Mouse (Mus musculus) liver, embryonic 13.5 days (tissue): ENCODE measurements at regions not wholly inside any gene's neighbourhood (a gene's known extent, or its start where the extent isn't known, plus 50 kb on each side); places are given as distances from the start of the nearest gene placed in this dataset.
"Not testable (repeated sequence)": the region's sequence is repeated elsewhere in the genome, so short reads cannot be mapped to it uniquely, and the experiment has no call there.

Source experiments
- ATAC-seq: fragments of 200-750 bp; cut with Nextera tagmentation; 2 replicates; pipeline ENCODE4 v1.8.0; 2017; ENCODE audit warnings: low read depth, mild to moderate bottlenecking, moderate number of reproducible peaks, moderate library complexity
- DNase-seq: peaks from one replicate; pipeline ENCODE4 v3.0.0; 2022
- H3K27ac ChIP-seq: fragments of 300-500 bp; sonication (generic); 2 replicates; pipeline ENCODE4 v1.5.1; 2015; ENCODE audit warnings: moderate library complexity, mild to moderate bottlenecking, inconsistent platforms
- H3K27me3 ChIP-seq: fragments of 300-500 bp; sonication (generic); 2 replicates; pipeline ENCODE4 v1.6.1; 2015; ENCODE audit warnings: mild to moderate bottlenecking, inconsistent platforms
- H3K36me3 ChIP-seq: fragments of 300-500 bp; sonication (generic); 2 replicates; pipeline ENCODE4 v1.6.1; 2015; ENCODE audit warnings: mild to moderate bottlenecking, inconsistent platforms
- H3K4me1 ChIP-seq: fragments of 300-500 bp; sonication (generic); replicated peaks from 2 replicates; pipeline ENCODE4 v1.6.1; 2015; ENCODE audit warnings: inconsistent platforms
- H3K4me2 ChIP-seq: fragments of 300-500 bp; sonication (generic); 2 replicates; pipeline ENCODE4 v1.6.1; 2015; ENCODE audit warnings: inconsistent platforms, mild to moderate bottlenecking, moderate library complexity
- H3K4me3 ChIP-seq: fragments of 300-500 bp; sonication (generic); replicated peaks from 2 replicates; pipeline ENCODE4 v1.5.1; 2015; ENCODE audit warnings: mild to moderate bottlenecking, inconsistent platforms
- H3K9ac ChIP-seq: fragments of 300-500 bp; sonication (generic); 2 replicates; pipeline ENCODE4 v1.6.1; 2015; ENCODE audit warnings: mild to moderate bottlenecking, inconsistent platforms
- H3K9me3 ChIP-seq: fragments of 300-500 bp; sonication (generic); replicated peaks from 2 replicates; pipeline ENCODE4 v1.6.1; 2016; ENCODE audit warnings: inconsistent platforms
- WGBS: fragments of 180-500 bp; shearing (Covaris S2); methylation state at CpG from one replicate; pipeline ENCODE4 v1.1.7; 2015; ENCODE audit not compliant: insufficient replicate concordance; 5-methylcytosine and 5-hydroxymethylcytosine counted together

DNA sequence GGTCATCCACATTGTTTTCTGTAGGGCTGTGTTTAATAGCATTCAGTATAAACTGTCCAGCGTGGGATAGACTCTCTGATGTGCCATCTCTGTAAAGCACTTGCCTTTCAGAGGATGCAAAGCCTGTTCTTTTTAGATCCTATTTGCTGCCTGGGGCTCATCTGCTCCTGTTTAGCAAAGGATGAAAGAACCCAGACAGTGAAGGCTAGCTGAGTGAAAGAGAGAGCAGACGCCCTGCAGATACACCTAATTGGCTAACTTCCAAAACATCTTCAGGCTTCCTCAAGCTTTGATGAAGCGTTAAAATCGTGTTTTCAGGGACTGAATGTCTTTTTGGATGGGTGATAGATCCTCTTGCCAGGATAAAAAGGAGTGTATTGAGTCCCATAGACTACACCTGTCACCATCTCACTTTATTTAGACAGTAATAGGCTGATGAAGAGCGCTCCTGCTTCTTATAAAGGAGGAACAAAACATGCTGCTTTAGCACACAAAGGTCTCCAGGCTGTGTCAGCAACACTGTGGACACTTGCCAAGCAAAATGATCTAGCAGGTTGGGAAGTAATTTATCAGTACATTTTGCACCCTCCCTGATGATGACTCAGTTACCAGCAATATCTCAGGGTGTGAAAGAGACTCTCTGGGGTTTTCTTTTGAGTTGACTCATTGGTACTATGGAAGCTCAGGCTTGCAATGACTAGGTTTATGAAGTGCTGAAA, 4717.3 kb downstream of the 9330182O14Rik start:
- H3K36me3 ChIP-seq, result no peaks in the 10 kb centered on the region
- DNase-seq, result no peak
- 51% methylated on average over 5 of the region's 5 CpGs for WGBS
- no peak overlapping the region for H3K4me3 ChIP-seq
- no peaks in the 10 kb centered on the region for H3K9me3 ChIP-seq
- H3K27me3 ChIP-seq, result no peaks in the 10 kb centered on the region
- H3K9ac ChIP-seq, result no peak overlapping the region
- H3K27ac ChIP-seq, result no peak overlapping the region
- H3K4me1 ChIP-seq, result no peaks in the 10 kb centered on the region
- no peak for ATAC-seq
- no peak overlapping the region for H3K4me2 ChIP-seq

DNA sequence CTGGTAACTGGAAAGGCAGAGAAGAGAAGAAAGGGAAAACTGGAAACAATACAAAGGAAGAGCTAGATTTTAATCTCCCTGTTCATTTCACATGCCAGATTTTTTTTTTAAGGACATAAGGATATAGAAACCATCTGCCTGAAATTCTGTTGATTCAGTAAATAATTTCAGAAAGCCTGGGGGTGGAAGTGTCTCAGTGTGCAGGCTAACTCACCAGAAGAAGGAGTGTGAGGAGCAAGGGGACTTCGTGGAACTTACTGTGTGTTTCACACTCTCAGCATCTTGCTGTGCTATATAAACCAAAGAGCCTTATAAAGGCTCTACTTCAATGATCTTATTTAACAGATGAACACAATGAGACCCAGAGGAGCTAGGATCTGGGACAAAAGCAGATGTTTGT, 4722.9 kb downstream of the 9330182O14Rik start:
- Histone ChIP-seq H3K9ac (no peak overlapping the region), H3K4me1 (no peaks in the 10 kb centered on the region), H3K27ac (no peak overlapping the region), H3K4me2 (no peak overlapping the region), H3K36me3 (no peaks in the 10 kb centered on the region), H3K4me3 (no peak overlapping the region), H3K9me3 (no peaks in the 10 kb centered on the region), H3K27me3 (no peaks in the 10 kb centered on the region)
- ATAC-seq, result no peak
- DNase-seq, result no peak
- 35% methylated on average over 1 of the region's 1 CpGs for whole genome bisulfite sequencing

DNA sequence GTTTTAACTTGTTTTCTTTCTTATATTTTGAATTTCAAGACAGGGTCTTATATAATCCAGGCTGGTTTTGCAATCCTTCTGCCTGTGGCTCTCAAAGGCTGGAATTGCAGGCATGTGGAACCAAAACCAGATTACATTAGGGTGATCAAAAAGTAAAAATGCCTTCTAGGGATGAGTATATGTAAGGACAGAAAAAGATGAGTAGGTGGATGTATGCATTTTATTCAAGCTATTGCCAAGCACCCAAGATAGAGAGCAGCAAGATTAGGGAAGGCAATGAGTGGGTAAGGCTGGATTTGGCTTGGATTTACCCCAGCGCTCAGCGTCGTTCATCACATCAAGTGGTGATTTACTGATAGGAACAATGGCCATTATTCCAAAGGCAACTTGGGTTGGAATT, 4725.2 kb downstream of the 9330182O14Rik start:
- no peaks in the 10 kb centered on the region for H3K4me1 ChIP-seq
- H3K27ac ChIP-seq, result no peak overlapping the region
- ATAC-seq (no peak), DNase-seq (no peak)
- H3K4me3 ChIP-seq, result no peak overlapping the region
- no peak overlapping the region for H3K4me2 ChIP-seq
- no peaks in the 10 kb centered on the region for H3K27me3 ChIP-seq
- WGBS, result 71% methylated on average over 3 of the region's 3 CpGs
- no peak overlapping the region for H3K9ac ChIP-seq
- no peaks in the 10 kb centered on the region for H3K36me3 ChIP-seq
- no peaks in the 10 kb centered on the region for H3K9me3 ChIP-seq

DNA sequence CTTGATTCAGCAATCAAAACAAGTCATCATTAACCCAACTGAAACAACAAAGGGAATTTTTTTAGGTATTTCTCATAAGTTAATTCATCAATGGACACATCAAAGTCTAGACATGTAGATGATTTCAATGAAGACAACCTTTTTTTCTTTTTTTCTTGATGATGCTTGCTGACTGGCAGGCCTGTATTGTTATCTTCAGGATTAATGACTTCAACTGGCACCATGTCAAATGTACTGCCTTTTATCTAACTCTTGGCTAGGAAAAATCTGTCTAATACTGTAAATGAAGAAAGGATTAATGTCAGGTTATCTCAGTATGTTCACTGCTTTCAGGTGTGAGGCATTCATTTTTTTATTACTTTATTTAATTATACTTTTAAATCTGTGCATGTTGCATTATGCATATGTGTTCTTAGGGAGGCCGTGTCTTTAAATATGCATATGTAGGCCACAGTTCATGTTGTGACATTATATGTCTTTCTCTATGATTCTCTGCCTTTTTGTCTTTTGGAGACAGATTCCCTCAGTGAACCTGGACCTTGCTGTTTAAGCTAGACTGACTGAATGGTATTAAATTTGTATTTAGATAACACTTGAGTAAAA, 4726.1 kb downstream of the 9330182O14Rik start:
- Histone ChIP-seq H3K36me3 (no peaks in the 10 kb centered on the region), H3K4me2 (no peak overlapping the region), H3K27me3 (no peaks in the 10 kb centered on the region), H3K4me3 (no peak overlapping the region), H3K9ac (no peak overlapping the region), H3K27ac (no peak overlapping the region), H3K4me1 (no peaks in the 10 kb centered on the region), H3K9me3 (no peaks in the 10 kb centered on the region)
- ATAC-seq (no peak), DNase-seq (no peak)
- 80% methylated on average over 1 of the region's 1 CpGs for WGBS

DNA sequence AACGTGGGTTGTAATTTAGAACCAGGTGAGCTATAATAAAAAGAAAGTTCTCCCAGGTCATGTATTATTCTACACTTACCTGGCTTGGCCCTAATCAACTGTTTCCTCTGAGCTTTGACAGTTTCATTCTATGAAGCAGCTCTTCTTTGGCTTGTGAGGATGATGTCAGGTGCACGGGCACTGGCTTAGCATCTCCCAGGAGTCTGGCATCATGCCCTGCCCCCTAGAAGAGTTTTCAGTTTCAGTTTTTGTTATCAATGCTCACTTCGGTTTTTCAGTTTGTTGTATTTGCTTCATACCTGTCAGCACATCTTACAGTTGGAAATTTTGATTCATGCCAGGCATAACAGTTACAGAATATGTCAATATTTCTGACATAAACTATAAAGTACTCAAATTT, 4734.4 kb downstream of the 9330182O14Rik start:
- WGBS, result 57% methylated on average over 3 of the region's 3 CpGs
- no peaks in the 10 kb centered on the region for H3K36me3 ChIP-seq
- no peak overlapping the region for H3K4me2 ChIP-seq
- H3K9ac ChIP-seq, result no peak overlapping the region
- H3K27me3 ChIP-seq, result no peaks in the 10 kb centered on the region
- DNase-seq, result no peak
- no peak for ATAC-seq
- no peaks in the 10 kb centered on the region for H3K9me3 ChIP-seq
- no peak overlapping the region for H3K27ac ChIP-seq
- no peaks in the 10 kb centered on the region for H3K4me1 ChIP-seq
- H3K4me3 ChIP-seq, result no peak overlapping the region

DNA sequence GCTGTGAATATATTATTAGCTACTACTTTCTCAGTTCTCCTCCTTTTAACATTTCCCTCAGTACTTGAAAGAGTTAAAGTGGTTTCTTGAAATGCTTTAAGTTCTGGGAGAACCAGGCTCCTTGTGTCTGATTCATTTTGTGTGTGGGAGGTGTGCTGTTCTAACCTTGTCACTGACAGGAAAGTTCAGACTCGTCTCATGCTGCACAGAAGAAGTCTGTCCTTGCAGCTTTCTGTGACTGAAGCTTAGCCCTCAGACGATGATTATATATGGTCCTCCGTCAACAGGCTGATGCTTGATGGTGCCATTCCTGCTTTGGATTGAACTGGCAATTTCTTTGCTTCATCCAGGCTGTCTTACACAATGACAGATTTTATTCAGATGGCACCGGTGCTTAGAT, 4734.9 kb downstream of the 9330182O14Rik start:
- no peaks in the 10 kb centered on the region for H3K9me3 ChIP-seq
- ATAC-seq (no peak), DNase-seq (no peak)
- no peaks in the 10 kb centered on the region for H3K4me1 ChIP-seq
- H3K9ac ChIP-seq, result no peak overlapping the region
- H3K4me2 ChIP-seq, result no peak overlapping the region
- H3K36me3 ChIP-seq, result no peaks in the 10 kb centered on the region
- 58% methylated on average over 4 of the region's 4 CpGs for WGBS
- H3K4me3 ChIP-seq, result no peak overlapping the region
- H3K27ac ChIP-seq, result no peak overlapping the region
- H3K27me3 ChIP-seq, result no peaks in the 10 kb centered on the region

DNA sequence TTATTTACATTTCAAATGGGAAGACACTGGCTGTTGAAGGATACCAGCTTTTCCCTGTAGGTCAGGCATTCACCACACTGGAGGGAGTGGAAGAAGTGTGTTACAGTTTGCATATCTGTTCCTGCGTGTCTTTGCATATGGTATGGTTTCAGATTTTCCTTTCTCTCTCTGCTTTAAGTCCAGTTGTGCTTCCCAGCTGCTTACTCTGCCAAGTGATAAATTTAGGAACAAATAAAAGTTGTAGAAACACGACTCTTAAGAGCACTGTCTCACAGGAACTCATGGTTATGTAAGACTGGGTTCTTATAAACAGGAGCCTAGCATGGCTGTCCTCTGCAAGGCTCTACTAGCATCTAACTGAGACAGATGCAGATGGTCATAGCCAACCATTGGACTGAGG, 4735.5 kb downstream of the 9330182O14Rik start:
- Histone ChIP-seq H3K4me3 (no peak overlapping the region), H3K4me2 (no peak overlapping the region), H3K36me3 (no peaks in the 10 kb centered on the region), H3K4me1 (no peaks in the 10 kb centered on the region), H3K27ac (no peak overlapping the region), H3K9me3 (no peaks in the 10 kb centered on the region), H3K9ac (no peak overlapping the region), H3K27me3 (no peaks in the 10 kb centered on the region)
- ATAC-seq (no peak), DNase-seq (no peak)
- WGBS, result 49% methylated on average over 2 of the region's 2 CpGs

DNA sequence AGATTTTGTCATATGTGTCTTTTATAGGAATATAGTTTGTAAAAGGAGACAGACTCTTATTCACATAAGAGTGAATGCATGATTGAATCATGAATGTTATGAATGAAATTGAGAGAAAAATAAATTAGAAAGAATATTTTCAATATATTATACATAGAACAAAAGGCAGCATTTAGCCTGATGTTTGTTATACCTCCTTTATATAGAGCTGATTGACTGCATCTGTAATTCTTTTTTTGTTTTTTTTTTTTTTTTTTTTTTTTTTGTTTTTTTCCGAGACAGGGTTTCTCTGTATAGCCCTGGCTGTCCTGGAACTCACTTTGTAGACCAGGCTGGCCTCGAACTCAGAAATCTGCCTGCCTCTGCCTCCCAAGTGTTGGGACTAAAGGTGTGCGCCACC, 4736.8 kb downstream of the 9330182O14Rik start:
- not testable (repeated sequence) for H3K27me3 ChIP-seq, H3K36me3 ChIP-seq, H3K4me3 ChIP-seq, H3K9ac ChIP-seq, H3K4me2 ChIP-seq, H3K27ac ChIP-seq, DNase-seq, H3K9me3 ChIP-seq, H3K4me1 ChIP-seq, ATAC-seq
- WGBS, result 41% methylated on average over 3 of the region's 3 CpGs

DNA sequence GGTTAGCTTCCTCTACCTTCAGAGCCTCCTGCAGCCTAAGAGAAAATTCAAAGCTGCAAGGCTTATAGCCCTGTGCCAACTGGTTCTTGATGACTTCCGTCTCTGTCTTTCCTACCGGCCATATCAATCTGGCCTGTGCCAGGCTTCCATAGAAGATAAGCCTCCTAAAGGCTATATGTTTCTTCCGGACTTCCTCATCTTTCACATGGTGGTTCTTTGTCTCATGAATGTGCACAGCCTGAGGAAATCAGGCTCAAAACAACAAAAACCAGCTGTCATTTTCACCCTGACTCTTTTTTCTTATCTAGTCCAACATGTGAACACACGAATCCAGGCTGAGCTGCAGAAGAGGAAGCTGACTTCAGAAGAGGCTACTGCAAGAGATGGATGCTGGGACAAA, 4748.1 kb downstream of the 9330182O14Rik start:
- H3K4me2 ChIP-seq, result no peak overlapping the region
- H3K9me3 ChIP-seq, result no peaks in the 10 kb centered on the region
- H3K4me3 ChIP-seq, result no peak overlapping the region
- ATAC-seq, result no peak
- H3K27ac ChIP-seq, result no peak overlapping the region
- H3K27me3 ChIP-seq, result no peaks in the 10 kb centered on the region
- DNase-seq, result no peak
- H3K4me1 ChIP-seq, result no peaks in the 10 kb centered on the region
- H3K36me3 ChIP-seq, result no peaks in the 10 kb centered on the region
- H3K9ac ChIP-seq, result no peak overlapping the region
- WGBS, result 20% methylated on average over 4 of the region's 4 CpGs

DNA sequence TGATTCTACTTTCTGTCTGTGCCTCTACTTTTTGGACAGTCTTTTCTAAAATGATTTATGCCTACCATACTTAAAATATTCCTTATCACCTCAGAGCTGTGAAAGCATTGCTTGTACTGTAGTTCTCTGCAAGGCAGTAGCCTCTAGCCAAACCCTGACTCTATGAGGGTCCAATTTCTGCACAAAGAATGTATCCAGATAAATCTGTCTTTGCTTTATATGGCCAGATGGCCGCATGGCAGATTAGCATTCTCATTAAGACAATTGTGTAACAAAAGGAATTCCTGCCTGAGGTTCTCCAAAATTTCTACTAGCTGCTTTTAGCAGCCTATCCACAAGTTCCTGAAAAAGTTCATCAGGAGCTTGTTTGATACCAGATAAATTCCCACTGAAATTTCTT, 4757.4 kb downstream of the 9330182O14Rik start:
- H3K4me1 ChIP-seq, result no peaks in the 10 kb centered on the region
- no peaks in the 10 kb centered on the region for H3K27me3 ChIP-seq

DNA sequence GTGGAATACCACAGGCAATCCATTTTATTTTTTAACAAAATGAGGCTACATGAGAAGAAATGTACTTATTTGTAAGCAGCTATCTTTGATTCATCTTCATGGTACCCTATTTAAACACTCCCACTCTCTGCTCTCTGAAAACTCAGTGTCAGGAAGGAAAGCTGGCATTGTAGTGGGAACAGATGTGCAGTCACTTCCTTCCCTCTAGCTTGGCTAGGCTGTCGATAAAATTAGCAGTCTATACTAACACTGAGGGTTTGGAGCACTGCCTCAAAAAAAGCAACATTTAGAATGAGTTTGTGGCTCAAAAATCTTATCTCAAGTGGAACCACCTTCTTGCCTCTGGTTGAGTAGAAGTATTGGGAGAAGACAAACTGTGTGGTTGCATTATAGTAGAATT, 4762.1 kb downstream of the 9330182O14Rik start:
- Histone ChIP-seq H3K4me3 (no peak overlapping the region), H3K9ac (no peak overlapping the region), H3K4me2 (no peak overlapping the region), H3K27me3 (no peaks in the 10 kb centered on the region), H3K36me3 (no peaks in the 10 kb centered on the region), H3K4me1 (no peaks in the 10 kb centered on the region), H3K9me3 (no peaks in the 10 kb centered on the region), H3K27ac (no peak overlapping the region)
- WGBS, result 11% methylated on average over 1 of the region's 1 CpGs
- DNase-seq (no peak), ATAC-seq (no peak)

More for the DNA sequence above, 4757.4 kb downstream of the 9330182O14Rik start:
- Histone ChIP-seq H3K9me3 (no peaks in the 10 kb centered on the region), H3K36me3 (no peaks in the 10 kb centered on the region), H3K27ac (no peak overlapping the region), H3K4me3 (no peak overlapping the region), H3K9ac (no peak overlapping the region), H3K4me2 (no peak overlapping the region)
- DNase-seq, result no peak
- WGBS, result 55% methylated on average over 1 of the region's 1 CpGs
- no peak for ATAC-seq

DNA sequence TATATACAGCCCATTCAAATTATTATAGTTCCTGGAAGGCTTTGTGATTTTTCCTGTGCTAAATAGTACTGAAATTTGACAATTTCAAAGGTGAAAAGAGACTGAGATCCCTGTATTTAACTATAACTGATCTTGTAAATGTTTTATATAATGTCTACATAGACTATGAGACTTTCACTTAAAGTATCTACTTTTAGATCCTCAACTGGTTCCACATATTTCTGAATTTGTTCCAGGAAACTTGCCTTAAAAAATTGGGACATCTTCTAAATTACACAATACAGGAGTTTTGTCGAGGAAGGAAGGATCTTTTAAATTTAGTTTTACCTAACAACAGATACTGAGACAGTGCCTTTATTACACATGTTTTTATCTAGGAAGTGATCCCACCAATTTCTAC, 4763.4 kb downstream of the 9330182O14Rik start:
- 35% methylated on average over 1 of the region's 1 CpGs for WGBS
- no peak overlapping the region for H3K4me2 ChIP-seq
- no peak for DNase-seq
- no peaks in the 10 kb centered on the region for H3K9me3 ChIP-seq
- no peak overlapping the region for H3K27ac ChIP-seq
- no peaks in the 10 kb centered on the region for H3K27me3 ChIP-seq
- H3K4me1 ChIP-seq, result no peaks in the 10 kb centered on the region
- H3K9ac ChIP-seq, result no peak overlapping the region
- H3K36me3 ChIP-seq, result no peaks in the 10 kb centered on the region
- no peak overlapping the region for H3K4me3 ChIP-seq
- ATAC-seq, result no peak
